Mouse (Mus musculus): Measurements from ENCODE around the gene Lix1. TPM values are rescaled to one million over a fixed set of nuclear protein-coding genes. Genes with fewer than 3 reads are reported as not detected.

Lix1 gene
- polyA plus RNA-seq, 1 experiment from 2014 or later, result 4.8 TPM

DNA sequence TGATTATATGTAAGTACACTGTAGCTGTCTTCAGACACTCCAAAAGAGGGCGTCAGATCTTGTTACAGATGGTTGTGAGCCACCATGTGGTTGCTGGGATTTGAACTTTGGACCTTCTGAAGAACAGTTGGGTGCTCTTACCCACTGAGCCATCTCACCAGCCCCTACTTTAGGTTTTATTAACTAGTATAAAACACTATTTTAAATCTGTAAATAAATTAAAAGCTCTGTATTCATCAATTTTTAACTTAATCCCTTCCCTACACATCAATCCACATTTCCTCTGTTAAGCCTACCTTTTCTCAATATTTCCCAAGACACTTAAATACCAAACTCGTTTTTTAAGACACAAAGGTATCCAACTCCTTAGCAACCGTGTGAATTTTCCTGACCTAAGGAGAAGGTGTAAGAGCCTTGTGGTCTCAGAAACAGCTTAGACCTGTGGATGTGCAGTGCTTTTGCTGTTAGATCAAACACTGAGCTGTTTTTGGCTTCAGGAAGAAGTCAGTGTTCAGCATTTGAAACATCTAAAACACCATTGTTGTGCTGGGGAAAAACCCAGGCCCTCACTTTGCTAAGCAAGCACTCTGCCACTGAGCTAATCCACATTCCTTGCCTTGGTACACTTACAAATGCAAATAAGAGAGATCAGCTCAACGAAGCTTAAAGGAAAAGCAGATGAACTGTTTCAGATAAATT is 22.3 kb downstream of the Lix1 start:
- no peaks in the 10 kb centered on the region for H3K36me3 ChIP-seq (ENCODE audit: control insufficient read depth, insufficient read depth, low read length)
- no peaks in the 10 kb centered on the region for H3K27me3 ChIP-seq (ENCODE audit: control insufficient read depth, insufficient read depth, low read length)
- DNase-seq (ENCODE audit: low spot score) (no peak), ATAC-seq (ENCODE audit: low FRiP score, low TSS enrichment) (no peak)
- H3K27ac ChIP-seq (replicated peaks), result no peak overlapping the region
- H3K9ac ChIP-seq (ENCODE audit: low read length), result no peak overlapping the region
- H3K9me3 ChIP-seq (ENCODE audit: control insufficient read depth, low read length), result no peaks in the 10 kb centered on the region
- no peak overlapping the region for H3K4me2 ChIP-seq (replicated peaks; ENCODE audit: low read depth)
- no peaks in the 10 kb centered on the region for H3K4me1 ChIP-seq (replicated peaks; ENCODE audit: control insufficient read depth, insufficient read depth)
- TF ChIP-seq EP300 (optimal IDR thresholded peaks at IDR 0.05), result no peak
- TF ChIP-seq CTCF (IDR thresholded peaks at IDR 0.05; ENCODE audit: low read depth), result no peak
- no peak overlapping the region for H3K4me3 ChIP-seq (ENCODE audit: low read depth, low read length)
- WGBS, result 50% methylated on average over 4 of the region's 4 CpGs

GRCm38 (mm10) chr17:17425308-17425813 is 22.9 kb downstream of the Lix1 start:
- no peak overlapping the region for H3K27ac ChIP-seq (replicated peaks)
- H3K27me3 ChIP-seq (ENCODE audit: control insufficient read depth, insufficient read depth, low read length), result no peaks in the 10 kb centered on the region
- TF ChIP-seq EP300 (optimal IDR thresholded peaks at IDR 0.05) (no peak), CTCF (IDR thresholded peaks at IDR 0.05; ENCODE audit: low read depth) (no peak)
- WGBS, result 74% methylated on average over 4 of the region's 4 CpGs
- no peak for ATAC-seq (ENCODE audit: low FRiP score, low TSS enrichment)
- H3K36me3 ChIP-seq (ENCODE audit: control insufficient read depth, insufficient read depth, low read length), result no peaks in the 10 kb centered on the region
- no peak overlapping the region for H3K4me3 ChIP-seq (ENCODE audit: low read depth, low read length)
- H3K4me2 ChIP-seq (replicated peaks; ENCODE audit: low read depth), result no peak overlapping the region
- no peak for DNase-seq (ENCODE audit: low spot score)
- no peaks in the 10 kb centered on the region for H3K4me1 ChIP-seq (replicated peaks; ENCODE audit: control insufficient read depth, insufficient read depth)
- H3K9ac ChIP-seq (ENCODE audit: low read length), result no peak overlapping the region
- H3K9me3 ChIP-seq (ENCODE audit: control insufficient read depth, low read length), result no peaks in the 10 kb centered on the region

DNA sequence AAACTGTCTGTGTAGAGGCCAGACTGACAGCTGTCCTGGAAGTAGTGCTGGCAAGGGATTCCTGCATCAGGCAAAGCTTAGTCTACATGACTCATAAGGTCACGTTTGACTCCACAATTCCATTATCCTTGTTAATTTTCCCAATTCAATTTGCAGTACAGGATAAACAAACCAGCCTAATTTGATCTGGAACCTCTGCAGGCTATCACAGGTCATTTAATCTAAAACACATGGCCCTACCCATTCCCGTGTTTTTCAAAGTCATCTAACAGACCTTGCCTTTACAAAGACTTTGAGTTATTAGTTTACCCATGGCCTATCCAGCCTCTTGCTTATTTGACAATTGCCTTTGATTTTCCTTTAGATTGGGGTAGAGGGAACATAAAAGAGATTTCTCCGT is 23.4 kb downstream of the Lix1 start:
- TF ChIP-seq EP300 (optimal IDR thresholded peaks at IDR 0.05), result no peak
- no peak for TF ChIP-seq CTCF (IDR thresholded peaks at IDR 0.05; ENCODE audit: low read depth)
- H3K4me1 ChIP-seq (replicated peaks; ENCODE audit: control insufficient read depth, insufficient read depth), result no peaks in the 10 kb centered on the region
- no peak for DNase-seq (ENCODE audit: low spot score)
- ATAC-seq (ENCODE audit: low FRiP score, low TSS enrichment), result no peak
- no peaks in the 10 kb centered on the region for H3K27me3 ChIP-seq (ENCODE audit: control insufficient read depth, insufficient read depth, low read length)
- 23% methylated on average over 3 of the region's 3 CpGs for WGBS
- H3K9me3 ChIP-seq (ENCODE audit: control insufficient read depth, low read length), result no peaks in the 10 kb centered on the region
- H3K4me3 ChIP-seq (ENCODE audit: low read depth, low read length), result no peak overlapping the region
- no peak overlapping the region for H3K27ac ChIP-seq (replicated peaks)
- H3K4me2 ChIP-seq (replicated peaks; ENCODE audit: low read depth), result no peak overlapping the region
- H3K36me3 ChIP-seq (ENCODE audit: control insufficient read depth, insufficient read depth, low read length), result no peaks in the 10 kb centered on the region
- no peak overlapping the region for H3K9ac ChIP-seq (ENCODE audit: low read length)

DNA sequence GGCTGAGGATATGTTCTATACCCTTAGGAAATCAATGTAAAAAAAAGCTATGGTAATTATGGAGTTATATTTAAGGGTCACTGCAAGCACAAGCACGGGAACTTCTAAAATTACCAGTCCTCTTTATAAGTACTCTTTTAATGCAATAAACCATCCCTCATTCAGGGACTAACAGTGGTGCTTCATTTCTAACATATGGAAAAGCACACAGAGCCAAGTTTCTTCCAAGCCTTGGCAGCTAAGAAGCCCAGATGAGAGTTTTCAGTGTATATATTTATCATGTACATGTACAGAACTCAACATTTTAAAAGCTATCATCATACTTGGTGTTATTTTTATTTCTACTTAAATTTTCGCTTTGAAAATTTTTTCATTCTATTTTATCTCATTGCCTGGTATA is 26.4 kb downstream of the Lix1 start:
- WGBS, result 45% methylated on average over 2 of the region's 2 CpGs
- TF ChIP-seq CTCF (IDR thresholded peaks at IDR 0.05; ENCODE audit: low read depth) (no peak), EP300 (optimal IDR thresholded peaks at IDR 0.05) (no peak)
- no peaks in the 10 kb centered on the region for H3K9me3 ChIP-seq (ENCODE audit: control insufficient read depth, low read length)
- ATAC-seq (ENCODE audit: low FRiP score, low TSS enrichment) (no peak), DNase-seq (ENCODE audit: low spot score) (no peak)
- H3K27ac ChIP-seq (replicated peaks), result no peak overlapping the region
- H3K36me3 ChIP-seq (ENCODE audit: control insufficient read depth, insufficient read depth, low read length), result no peaks in the 10 kb centered on the region
- H3K4me1 ChIP-seq (replicated peaks; ENCODE audit: control insufficient read depth, insufficient read depth), result no peaks in the 10 kb centered on the region
- no peak overlapping the region for H3K4me2 ChIP-seq (replicated peaks; ENCODE audit: low read depth)
- no peak overlapping the region for H3K4me3 ChIP-seq (ENCODE audit: low read depth, low read length)
- no peak overlapping the region for H3K9ac ChIP-seq (ENCODE audit: low read length)
- no peaks in the 10 kb centered on the region for H3K27me3 ChIP-seq (ENCODE audit: control insufficient read depth, insufficient read depth, low read length)

DNA sequence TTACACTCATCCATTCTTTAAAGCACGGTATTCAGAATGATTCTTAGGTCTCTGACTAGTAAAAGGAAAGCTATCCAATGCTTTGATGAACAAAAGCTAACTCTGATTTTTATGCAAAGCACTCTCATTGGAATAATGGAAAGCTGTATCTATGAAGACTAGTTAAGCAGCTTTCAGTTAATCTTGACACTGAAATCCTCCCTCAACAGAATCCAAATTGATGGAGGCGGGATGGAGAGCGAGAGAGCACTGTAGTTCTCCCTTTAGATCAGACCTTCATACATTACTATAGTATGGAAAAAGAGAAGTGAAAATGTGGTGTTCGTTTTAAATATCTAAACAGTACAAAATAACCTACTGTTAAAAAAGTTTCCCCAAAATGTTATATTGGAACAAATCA is 31.2 kb downstream of the Lix1 start:
- Histone ChIP-seq H3K4me1 (replicated peaks; ENCODE audit: control insufficient read depth, insufficient read depth) (no peaks in the 10 kb centered on the region), H3K9me3 (ENCODE audit: control insufficient read depth, low read length) (no peaks in the 10 kb centered on the region), H3K9ac (ENCODE audit: low read length) (no peak overlapping the region), H3K27me3 (ENCODE audit: control insufficient read depth, insufficient read depth, low read length) (no peaks in the 10 kb centered on the region), H3K36me3 (ENCODE audit: control insufficient read depth, insufficient read depth, low read length) (no peaks in the 10 kb centered on the region), H3K4me3 (ENCODE audit: low read depth, low read length) (no peak overlapping the region), H3K27ac (replicated peaks) (no peak overlapping the region), H3K4me2 (replicated peaks; ENCODE audit: low read depth) (no peak overlapping the region)
- TF ChIP-seq EP300 (optimal IDR thresholded peaks at IDR 0.05) (no peak), CTCF (IDR thresholded peaks at IDR 0.05; ENCODE audit: low read depth) (no peak)
- ATAC-seq (ENCODE audit: low FRiP score, low TSS enrichment) (no peak), DNase-seq (ENCODE audit: low spot score) (no peak)
- WGBS, result 77% methylated on average over 4 of the region's 4 CpGs

- Histone ChIP-seq H3K4me1 (replicated peaks; ENCODE audit: control insufficient read depth, insufficient read depth) (no peaks in the 10 kb centered on the region), H3K9me3 (ENCODE audit: control insufficient read depth, low read length) (no peaks in the 10 kb centered on the region), H3K36me3 (ENCODE audit: control insufficient read depth, insufficient read depth, low read length) (no peaks in the 10 kb centered on the region), H3K27ac (replicated peaks) (no peak overlapping the region), H3K4me2 (replicated peaks; ENCODE audit: low read depth) (no peak overlapping the region), H3K4me3 (ENCODE audit: low read depth, low read length) (no peak overlapping the region), H3K9ac (ENCODE audit: low read length) (no peak overlapping the region), H3K27me3 (ENCODE audit: control insufficient read depth, insufficient read depth, low read length) (no peaks in the 10 kb centered on the region)
- TF ChIP-seq CTCF (IDR thresholded peaks at IDR 0.05; ENCODE audit: low read depth), result no peak
- TF ChIP-seq EP300 (optimal IDR thresholded peaks at IDR 0.05), result no peak
- ATAC-seq (ENCODE audit: low FRiP score, low TSS enrichment) (no peak), DNase-seq (ENCODE audit: low spot score) (no peak)
These were observed 36.2 kb downstream of the Lix1 start for GRCm38 (mm10) chr17:17438576-17439191.
